Mouse (Mus musculus) forebrain, embryonic 11.5 days (tissue): Measurements from ENCODE around the gene Vmn2r73. TPM values are rescaled to one million over a fixed set of nuclear protein-coding genes. Genes with fewer than 3 reads are reported as not detected.
"Not testable (repeated sequence)": the region's sequence is repeated elsewhere in the genome, so short reads cannot be mapped to it uniquely, and the experiment has no call there.

Experiments
- ATAC-seq: fragments of 200-750 bp; cut with Nextera tagmentation; replicated peaks from 2 replicates; pipeline ENCODE4 v1.8.0; 2017; ENCODE audit warnings: moderate TSS enrichment; ENCODE audit not compliant: low FRiP score
- DNase-seq: peaks from one replicate; pipeline ENCODE4 v3.0.0-alpha.2; 2017; ENCODE audit warnings: low spot score
- H3K27ac ChIP-seq: fragments of 300-500 bp; sonication (generic); 2 replicates; pipeline ENCODE4 v1.5.1; 2014; ENCODE audit warnings: low read depth, low read length
- H3K27me3 ChIP-seq: fragments of 300-500 bp; sonication (generic); 2 replicates; pipeline ENCODE4 v1.6.1; 2014; ENCODE audit warnings: mild to moderate bottlenecking, low read length, mixed read lengths; ENCODE audit not compliant: control insufficient read depth, insufficient read depth
- H3K36me3 ChIP-seq: fragments of 300-500 bp; sonication (generic); 2 replicates; pipeline ENCODE4 v1.6.1; 2014; ENCODE audit warnings: mild to moderate bottlenecking, low read length, moderate library complexity, mixed read lengths; ENCODE audit not compliant: control insufficient read depth, insufficient read depth
- H3K4me1 ChIP-seq: fragments of 300-500 bp; sonication (generic); replicated peaks from 2 replicates; pipeline ENCODE4 v1.6.1; 2014; ENCODE audit warnings: low read length, mixed read lengths; ENCODE audit not compliant: control insufficient read depth, insufficient read depth
- H3K4me2 ChIP-seq: fragments of 300-500 bp; sonication (generic); 2 replicates; pipeline ENCODE4 v1.6.1; 2014; ENCODE audit warnings: low read depth, mild to moderate bottlenecking, low read length, moderate library complexity, mixed read lengths; ENCODE audit not compliant: severe bottlenecking
- H3K4me3 ChIP-seq: fragments of 300-500 bp; sonication (generic); 2 replicates; pipeline ENCODE4 v1.5.1; 2014; ENCODE audit warnings: low read depth, low read length
- H3K9ac ChIP-seq: fragments of 300-500 bp; sonication (generic); 2 replicates; pipeline ENCODE4 v1.6.1; 2014; ENCODE audit warnings: low read length
- H3K9me3 ChIP-seq: fragments of 300-500 bp; sonication (generic); 2 replicates; pipeline ENCODE4 v1.6.1; 2016; ENCODE audit warnings: low read length, mixed read lengths; ENCODE audit not compliant: control insufficient read depth
- WGBS: fragments of 180-500 bp; shearing (Covaris S2); extraction: QIAGEN DNeasy Blood & Tissue Kit; methylation state at CpG from one replicate; pipeline ENCODE4 v1.1.7; 2014; 5-methylcytosine and 5-hydroxymethylcytosine counted together
- polyA plus RNA-seq: library from polyadenylated mRNA; unstranded; fragments of >200 nt; fragmentation: Nextera tagmentation; extraction: Ambion mirVana; gene quantifications from 2 replicates; pipeline ENCODE4 v1.2.1, GENCODE M21; 2014

Gene Vmn2r73
- polyA plus RNA-seq, result not detected in 2 replicates

- H3K27ac ChIP-seq, result no peak within 1 kb of the TSS
- no peak for ATAC-seq
- DNase-seq, result no peak
- no peaks in the 10 kb centered on the region for H3K27me3 ChIP-seq
- no peak within 1 kb of the TSS for H3K4me2 ChIP-seq
- H3K4me1 ChIP-seq, result no peaks in the 10 kb centered on the region
- no peaks in the 10 kb centered on the region for H3K36me3 ChIP-seq
- H3K4me3 ChIP-seq, result no peak within 1 kb of the TSS
- WGBS, result 83% methylated on average over 1 of the region's 1 CpGs
- no peaks in the 10 kb centered on the region for H3K9me3 ChIP-seq
- no peak within 1 kb of the TSS for H3K9ac ChIP-seq
Observed at GRCm38 (mm10) chr7:85876166-85876565, at the start of gene Vmn2r73. Gene Vmn2r73 (minus strand): TSS chr7:85876266.

DNA sequence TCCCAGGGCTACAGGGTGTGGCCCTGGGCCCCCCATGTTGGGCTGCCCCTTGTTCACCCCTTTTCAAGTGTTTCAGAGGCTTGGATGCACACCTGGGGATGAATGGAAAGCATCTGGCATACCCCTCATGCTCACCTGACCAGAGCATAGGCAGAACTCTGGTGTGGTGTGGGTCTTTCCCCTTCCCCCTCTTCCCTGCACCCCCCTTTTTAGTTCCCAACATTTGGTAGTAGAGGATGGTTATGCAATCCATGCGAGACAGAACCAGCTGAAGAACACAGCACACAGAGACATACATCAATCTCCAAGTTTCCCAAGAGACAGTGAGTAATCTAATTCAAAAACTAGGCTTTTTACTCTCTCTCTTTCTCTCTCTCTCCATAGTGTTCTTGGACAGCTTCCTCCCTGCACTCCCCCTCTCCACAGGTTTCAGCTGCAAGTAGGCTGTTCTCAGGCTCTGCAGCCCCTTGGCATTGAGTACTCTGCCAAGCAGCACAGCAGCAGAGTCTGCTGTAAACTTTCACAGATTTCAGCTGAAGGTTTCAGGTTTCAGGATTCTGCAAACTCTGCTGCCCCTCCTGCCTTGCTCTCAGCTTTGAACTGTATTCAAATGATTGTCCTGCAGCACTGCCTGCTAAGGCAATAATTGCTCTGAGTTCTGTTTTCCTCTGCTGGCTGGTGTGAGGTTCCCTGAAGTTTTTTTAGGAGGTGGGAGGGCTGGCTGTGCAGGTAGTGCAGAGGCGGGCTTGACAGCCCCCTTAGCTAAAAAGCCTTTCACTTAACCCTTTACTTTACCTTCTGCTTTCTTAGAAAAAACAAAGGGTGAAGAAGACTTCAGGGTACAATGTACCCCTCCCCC is 35.7 kb downstream of the Vmn2r73 start:
- H3K9me3 ChIP-seq, result no peaks in the 10 kb centered on the region; the same call in 1 of the 2 replicates

GRCm38 (mm10) chr7:85818092-85818491 is 58.0 kb downstream of the Vmn2r73 start:
- H3K27ac ChIP-seq, H3K27me3 ChIP-seq, H3K36me3 ChIP-seq, H3K4me3 ChIP-seq, DNase-seq, ATAC-seq, H3K4me2 ChIP-seq, H3K9me3 ChIP-seq, H3K9ac ChIP-seq, H3K4me1 ChIP-seq: not testable (repeated sequence)
- WGBS, result 12% methylated on average over 6 of the region's 6 CpGs

More for the DNA sequence above, 35.7 kb downstream of the Vmn2r73 start:
- ATAC-seq (no peak), DNase-seq (no peak)
- Histone ChIP-seq H3K9ac (no peak overlapping the region), H3K27ac (no peak overlapping the region), H3K4me2 (no peak overlapping the region), H3K36me3 (no peaks in the 10 kb centered on the region), H3K27me3 (no peaks in the 10 kb centered on the region), H3K4me3 (no peak overlapping the region), H3K4me1 (no peaks in the 10 kb centered on the region)
- WGBS, result 41% methylated on average over 2 of the region's 2 CpGs

Other genes starting within 250 kb of the Vmn2r73 start
- gene Vmn2r72, start 121.2 kb downstream of the Vmn2r73 start, polyA plus RNA-seq, result not detected in 2 replicates
- gene Vmn2r74, start 85.4 kb upstream of the Vmn2r73 start, polyA plus RNA-seq, result not detected in 2 replicates